Mouse (Mus musculus) megakaryocyte, embryonic 14.5 days (primary cell): Measurements from ENCODE around the gene Chrna9.

Experiments used
- FLI1 ChIP-seq: IDR thresholded peaks from 2 replicates; pipeline ENCODE4 v1.6.1; 2012; ENCODE audit warnings: low read length, inconsistent platforms, mixed read lengths
- GATA1 ChIP-seq: IDR thresholded peaks from 3 replicates; pipeline ENCODE4 v1.6.1; 2012; ENCODE audit warnings: mixed read lengths, low read length, inconsistent platforms, borderline replicate concordance

- TF ChIP-seq FLI1 (no peak), GATA1 (no peak)
Measured at GRCm38 (mm10) chr5:65955343-65956143, 20.8 kb downstream of the Chrna9 start.
